Mouse (Mus musculus): ENCODE data around the gene Zfp362.

The Zfp362 gene

GRCm38 (mm10) chr4:128755064-128755463 is 50.8 kb downstream of the Zfp362 start, which contains the start of gene A3galt2:
A3galt2 (plus strand) TSS chr4:128755364.
- no peak for DNase-seq

GRCm38 (mm10) chr4:128753571-128753970 is 52.3 kb downstream of the Zfp362 start:
- no peak for DNase-seq

GRCm38 (mm10) chr4:128752031-128752757 is 53.7 kb downstream of the Zfp362 start:
- no peak for DNase-seq

- DNase-seq, result no peak
These were observed 54.8 kb downstream of the Zfp362 start for GRCm38 (mm10) chr4:128751006-128751405.

GRCm38 (mm10) chr4:128748309-128748708 is 57.5 kb downstream of the Zfp362 start:
- DNase-seq, result no peak

GRCm38 (mm10) chr4:128747614-128748270 is 58.1 kb downstream of the Zfp362 start:
- DNase-seq, result no peak

GRCm38 (mm10) chr4:128745160-128745559 is 60.7 kb downstream of the Zfp362 start:
- no peak for DNase-seq

- no peak for DNase-seq
These were observed 62.7 kb downstream of the Zfp362 start for GRCm38 (mm10) chr4:128743031-128743626.

GRCm38 (mm10) chr4:128742379-128742970 is 63.4 kb downstream of the Zfp362 start:
- no peak for DNase-seq

GRCm38 (mm10) chr4:128741906-128742305 is 63.9 kb downstream of the Zfp362 start:
- DNase-seq, result no peak

GRCm38 (mm10) chr4:128740878-128741277 is 65.0 kb downstream of the Zfp362 start:
- DNase-seq, result no peak

GRCm38 (mm10) chr4:128737825-128738610 is 67.8 kb downstream of the Zfp362 start:
- peak; percentile 68 for DNase-seq

GRCm38 (mm10) chr4:128737137-128737589 is 68.7 kb downstream of the Zfp362 start:
- peak; percentile 92 for DNase-seq

- DNase-seq, result no peak
These were observed 70.8 kb downstream of the Zfp362 start for GRCm38 (mm10) chr4:128734721-128735671.

- DNase-seq, result peak; percentile 90
These were observed 71.6 kb downstream of the Zfp362 start for GRCm38 (mm10) chr4:128734217-128734616.

GRCm38 (mm10) chr4:128733496-128733895 is 72.3 kb downstream of the Zfp362 start:
- no peak for DNase-seq

GRCm38 (mm10) chr4:128732794-128733193 is 73.1 kb downstream of the Zfp362 start:
- DNase-seq, result no peak

- DNase-seq, result no peak
These were observed 75.6 kb downstream of the Zfp362 start for GRCm38 (mm10) chr4:128730271-128730670.

GRCm38 (mm10) chr4:128729709-128730037 is 76.2 kb downstream of the Zfp362 start:
- DNase-seq, result no peak

- no peak for DNase-seq
These were observed 76.7 kb downstream of the Zfp362 start for GRCm38 (mm10) chr4:128729033-128729708.

- DNase-seq, result peak; percentile 71
These were observed 77.4 kb downstream of the Zfp362 start for GRCm38 (mm10) chr4:128728431-128728851.

All from retina, postnatal 1 day (tissue).